Mouse (Mus musculus) G1E-ER4 (cell line): ENCODE data around the gene Tigar. TPM values are rescaled to one million over a fixed set of nuclear protein-coding genes. Genes with fewer than 3 reads are reported as not detected.

Source experiments
- GATA1 ChIP-seq: IDR thresholded peaks from one replicate; pipeline ENCODE4 v1.8.0; 2012; ENCODE audit warnings: low read length, inconsistent platforms
- polyA plus RNA-seq: library from polyadenylated mRNA; stranded (reverse); fragments of >175 nt; gene quantifications from 2 replicates; pipeline ENCODE4 v1.2.3, GENCODE M21; 2012

The Tigar gene
- polyA plus RNA-seq, 1 experiment, result 0.59 TPM

DNA sequence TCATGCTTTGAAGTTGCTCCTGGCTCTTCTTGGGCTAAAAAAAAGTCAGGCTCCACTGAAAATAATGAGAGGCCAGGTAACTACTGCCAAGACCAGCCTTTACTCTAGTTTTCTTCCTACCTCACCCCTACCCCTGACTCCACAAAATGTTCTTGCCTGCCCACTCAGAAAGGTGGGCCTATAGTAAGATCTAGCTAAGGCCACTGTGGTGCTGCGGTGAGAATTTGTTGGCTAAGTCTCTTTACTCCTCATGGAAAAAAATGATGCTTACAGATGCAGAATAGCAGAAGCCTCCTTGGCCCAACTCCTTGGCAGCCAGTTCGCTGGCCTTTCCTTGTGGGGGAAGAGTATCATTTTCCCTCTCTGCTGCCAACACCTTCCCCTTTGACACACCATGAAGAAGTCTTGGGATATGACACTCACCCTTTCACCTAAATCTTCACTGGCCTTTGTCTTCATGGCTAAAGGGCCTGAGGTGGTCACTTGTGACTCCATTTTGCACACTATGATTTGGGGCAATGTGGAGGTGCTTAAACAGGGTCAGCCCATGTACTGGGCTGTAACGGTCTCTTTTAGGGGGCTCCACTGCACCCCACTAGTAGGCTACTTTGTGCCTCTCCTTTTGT is 37.1 kb upstream of the Tigar start:
- no peak for TF ChIP-seq GATA1

DNA sequence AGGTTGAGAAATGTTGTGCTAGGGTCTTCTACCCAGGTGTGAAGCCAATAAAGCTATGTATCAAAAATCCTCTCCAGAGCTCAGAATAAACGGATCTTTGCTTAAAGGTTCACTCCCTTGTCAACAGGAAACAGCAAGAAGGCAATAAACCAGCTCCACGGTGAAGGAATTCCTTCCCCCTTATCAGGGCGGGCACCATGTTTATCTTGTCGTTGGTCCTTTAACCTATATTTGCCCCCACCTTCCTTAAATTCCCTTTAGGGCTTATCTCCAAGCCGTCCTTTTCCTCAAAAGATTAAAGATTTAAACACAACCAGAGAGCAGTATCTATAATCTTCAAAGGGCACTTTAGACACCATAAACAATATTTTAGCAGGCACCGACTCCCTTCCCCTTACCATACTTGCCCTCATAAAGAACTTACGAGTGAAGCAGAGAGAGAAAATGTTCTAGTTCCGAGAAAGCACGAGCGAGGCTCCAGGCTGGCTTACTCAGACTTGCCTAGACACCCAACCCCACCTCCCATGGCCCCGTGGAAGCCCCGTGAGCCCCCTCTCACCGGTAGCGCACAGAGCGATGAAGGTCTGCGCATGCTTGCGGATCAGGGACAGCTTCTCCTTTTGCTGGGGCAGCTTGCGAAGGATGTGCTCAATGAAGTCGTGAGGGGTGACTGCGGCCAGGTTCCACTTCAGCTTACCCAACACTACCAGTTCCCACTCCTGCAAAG is 36.3 kb upstream of the Tigar start:
- TF ChIP-seq GATA1, result peak; percentile 84

DNA sequence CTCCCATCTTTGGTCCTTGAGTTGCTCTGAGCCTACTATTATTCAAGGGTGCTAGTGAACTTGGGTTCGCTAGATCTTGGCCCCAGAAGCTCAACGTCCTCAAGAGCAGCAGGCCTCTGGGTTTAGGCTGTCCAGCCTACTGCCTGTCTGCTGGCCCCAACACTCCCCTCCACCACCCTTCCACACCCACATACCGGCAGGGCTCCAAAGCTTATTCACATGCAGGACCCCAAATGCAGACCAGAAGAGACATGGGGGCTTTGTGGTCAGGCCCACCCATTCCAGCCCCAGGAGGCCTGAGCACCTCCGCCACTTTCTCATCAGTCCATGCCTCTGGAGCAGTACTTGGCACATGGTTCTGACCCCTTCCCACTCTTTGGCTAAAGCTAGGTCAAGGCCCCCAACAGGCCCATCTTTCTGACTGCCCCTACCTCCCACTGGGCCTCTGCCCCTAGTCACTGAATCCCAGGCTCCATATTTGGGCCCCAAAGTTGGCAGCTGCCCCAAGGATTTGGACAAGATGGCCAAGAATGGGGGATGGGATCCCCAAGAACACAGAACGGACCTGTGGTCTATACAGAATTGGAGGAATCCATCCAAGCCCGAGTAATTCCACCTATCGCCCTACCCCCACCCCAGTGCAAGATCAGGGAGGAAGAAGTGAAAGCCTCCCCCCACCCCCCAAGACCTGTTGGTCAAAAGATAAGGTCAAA is 34.4 kb upstream of the Tigar start:
- TF ChIP-seq GATA1, result no peak

DNA sequence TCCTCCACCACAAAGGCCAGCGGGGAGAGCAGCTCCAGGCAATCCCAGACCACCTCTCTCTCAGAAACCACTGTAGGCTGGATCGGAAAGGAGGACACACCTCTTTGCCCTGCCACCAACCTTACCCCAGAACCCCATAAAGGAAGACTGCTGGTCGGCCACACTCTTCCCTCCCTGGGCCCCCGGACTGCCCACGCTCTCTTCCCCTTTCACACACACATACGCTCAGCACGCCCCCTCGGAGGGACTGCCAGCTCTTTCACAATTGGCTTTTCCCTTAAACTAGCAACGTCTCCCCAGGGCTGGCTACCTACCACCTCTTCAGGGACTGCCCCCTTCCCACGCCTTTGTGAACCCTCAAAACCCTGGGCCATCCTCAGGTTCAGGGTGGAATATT is 33.8 kb upstream of the Tigar start:
- TF ChIP-seq GATA1, result no peak

DNA sequence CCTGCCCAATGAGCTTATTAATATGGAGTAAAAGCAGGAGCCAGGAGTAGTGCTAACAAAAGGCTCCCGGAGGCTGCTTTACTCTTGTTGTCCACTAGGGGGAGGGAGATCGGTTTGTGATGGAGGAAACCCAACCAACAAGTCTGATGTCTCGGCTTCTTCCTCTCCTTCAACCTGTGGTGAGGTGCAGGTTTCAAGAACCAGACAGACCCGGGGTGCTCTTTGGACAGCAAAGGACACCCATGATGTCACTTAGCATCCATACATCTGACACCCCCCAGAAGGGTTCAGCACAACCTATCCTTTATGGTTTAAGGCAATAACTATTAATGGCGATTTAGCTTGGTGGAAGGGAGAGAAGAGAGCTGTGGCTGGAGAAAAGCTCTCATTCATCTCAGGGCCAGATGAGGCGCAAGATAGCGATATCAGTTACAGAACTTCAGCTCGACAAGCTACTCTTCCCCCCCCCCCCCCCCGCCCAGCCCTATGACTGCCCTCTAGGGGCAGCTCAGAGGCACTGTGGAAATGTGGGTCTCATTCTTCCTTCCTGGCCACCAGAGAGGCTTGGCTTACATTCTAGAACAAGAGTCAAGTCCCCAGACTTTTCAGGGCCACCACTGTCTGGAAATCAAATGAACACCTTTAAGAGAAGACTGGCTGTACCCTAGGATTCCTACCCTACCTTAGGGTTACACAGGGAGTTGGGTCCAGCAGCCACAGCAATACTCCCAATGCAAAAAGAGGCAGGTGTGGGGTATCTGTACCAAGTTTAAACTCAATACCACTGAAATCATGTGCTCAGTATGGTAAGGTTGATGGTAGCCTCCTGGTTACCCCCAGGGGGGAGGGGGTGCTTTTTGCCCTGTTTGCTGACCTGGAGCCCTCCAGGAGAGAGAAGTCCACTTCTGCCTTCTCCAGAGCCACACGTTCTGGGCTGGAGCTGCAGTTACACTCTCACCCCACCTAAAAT is 33.1 kb upstream of the Tigar start:
- no peak for TF ChIP-seq GATA1

DNA sequence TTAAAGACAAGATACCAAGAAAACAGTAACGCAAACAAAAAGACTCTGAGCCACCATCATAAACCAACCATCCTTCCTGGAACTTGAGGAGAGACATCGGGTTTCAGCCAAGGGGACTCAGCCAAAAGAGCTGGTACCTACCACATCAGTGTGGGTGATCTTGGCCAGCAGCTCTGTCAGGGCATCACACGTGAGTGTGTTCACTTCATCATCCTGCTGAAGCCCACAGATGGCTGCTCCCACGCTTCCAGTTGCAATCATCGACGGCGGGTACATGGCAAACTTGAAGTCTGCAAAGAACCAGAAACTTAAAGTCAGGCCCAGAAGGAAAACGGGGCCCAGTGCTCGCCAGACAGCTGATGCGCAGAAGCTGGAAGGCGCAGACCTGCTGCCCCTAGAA is 29.6 kb upstream of the Tigar start:
- TF ChIP-seq GATA1, result no peak

DNA sequence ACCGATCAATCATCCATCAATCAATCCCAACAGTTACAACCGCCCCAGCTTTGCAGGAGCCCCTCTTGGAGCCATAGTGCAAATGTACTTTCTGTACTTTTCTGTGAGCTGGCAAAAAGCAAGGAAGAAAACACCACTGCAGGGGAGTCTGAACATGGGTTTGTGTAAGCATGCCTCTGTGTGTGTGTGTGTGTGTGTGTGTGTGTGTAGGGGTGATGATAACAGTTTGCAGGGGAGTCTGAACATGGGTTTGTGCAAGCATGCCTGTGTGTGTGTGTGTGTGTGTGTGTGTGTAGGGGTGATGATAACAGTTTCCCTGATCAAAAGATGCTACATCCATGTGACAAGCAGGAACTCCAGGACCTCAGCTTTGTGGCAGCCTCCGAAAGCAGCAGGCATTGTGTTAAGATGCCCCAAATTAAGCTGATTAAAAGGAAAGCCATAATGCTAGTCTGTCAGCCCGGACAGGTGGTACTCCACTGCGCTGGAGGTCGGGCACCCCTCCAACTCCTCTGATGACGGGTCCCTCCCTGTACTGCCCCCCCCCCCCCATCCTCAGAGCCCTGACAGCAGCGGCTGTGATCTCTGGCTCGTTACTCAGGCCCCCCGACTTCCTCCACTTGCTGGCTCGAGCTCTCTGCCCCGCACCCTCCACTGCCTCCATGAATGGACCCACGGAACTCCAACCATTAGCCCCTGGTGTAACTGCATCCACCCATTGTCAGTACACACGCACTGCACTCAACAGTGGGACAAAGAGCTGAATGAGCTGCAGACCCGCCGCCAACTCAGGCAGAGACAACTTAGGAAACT is 24.3 kb upstream of the Tigar start:
- TF ChIP-seq GATA1, result no peak

DNA sequence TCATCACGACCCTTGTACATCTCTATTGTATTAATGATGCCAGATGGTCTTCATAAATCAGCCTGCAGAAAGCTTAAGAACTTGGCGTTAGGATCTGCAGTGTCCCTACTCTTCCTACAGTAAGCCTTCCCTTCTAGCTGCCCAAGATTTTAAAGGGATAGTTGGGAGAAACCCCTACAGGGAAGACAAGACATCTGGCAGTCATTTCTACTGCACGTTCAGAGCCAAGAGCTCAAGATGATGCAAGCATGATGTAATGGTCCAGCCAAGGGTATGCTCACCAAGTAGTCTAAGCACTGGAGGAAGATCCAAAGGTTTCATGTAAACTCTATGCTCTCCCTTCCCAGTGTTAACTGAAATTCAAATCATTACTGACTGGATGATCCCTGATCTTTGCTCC is 23.4 kb upstream of the Tigar start:
- no peak for TF ChIP-seq GATA1

DNA sequence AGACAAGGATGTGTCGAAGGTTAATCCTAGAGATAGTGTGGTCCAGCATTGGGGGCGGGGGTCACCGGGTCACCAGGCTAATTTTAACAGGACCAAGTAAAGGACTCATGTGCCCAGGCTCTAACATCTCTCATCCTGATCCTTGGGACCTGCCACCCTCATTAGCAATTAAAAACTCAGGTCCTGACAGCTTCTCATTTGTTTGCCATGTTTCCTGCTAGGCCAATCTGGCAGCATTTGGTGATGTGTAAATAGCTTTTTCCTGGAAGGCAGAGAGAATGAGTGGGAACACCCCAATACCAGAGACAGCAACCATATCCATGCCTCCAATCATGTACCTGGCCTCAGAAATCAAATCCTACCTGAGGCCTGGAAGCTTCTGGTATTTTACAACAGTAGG is 22.6 kb upstream of the Tigar start:
- no peak for TF ChIP-seq GATA1

DNA sequence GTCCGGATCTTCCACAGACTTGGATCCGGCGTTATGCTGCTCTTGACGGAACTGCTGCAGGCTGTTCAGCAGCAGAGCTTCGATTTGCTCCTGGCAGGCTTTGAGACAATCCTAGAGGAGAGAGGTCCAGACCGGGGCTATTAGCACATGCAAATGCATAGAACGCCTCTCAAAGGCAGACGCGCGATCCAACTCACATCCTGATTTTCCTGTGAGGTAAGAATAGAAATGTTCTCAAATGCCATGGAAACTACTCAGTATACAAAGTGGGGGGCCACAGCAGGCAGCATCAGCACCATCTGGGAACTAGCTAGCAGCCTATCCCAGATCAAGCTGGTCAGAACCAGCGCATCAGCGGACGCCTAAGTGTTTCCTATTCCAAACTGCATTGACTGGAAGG is 21.0 kb upstream of the Tigar start:
- TF ChIP-seq GATA1, result no peak

DNA sequence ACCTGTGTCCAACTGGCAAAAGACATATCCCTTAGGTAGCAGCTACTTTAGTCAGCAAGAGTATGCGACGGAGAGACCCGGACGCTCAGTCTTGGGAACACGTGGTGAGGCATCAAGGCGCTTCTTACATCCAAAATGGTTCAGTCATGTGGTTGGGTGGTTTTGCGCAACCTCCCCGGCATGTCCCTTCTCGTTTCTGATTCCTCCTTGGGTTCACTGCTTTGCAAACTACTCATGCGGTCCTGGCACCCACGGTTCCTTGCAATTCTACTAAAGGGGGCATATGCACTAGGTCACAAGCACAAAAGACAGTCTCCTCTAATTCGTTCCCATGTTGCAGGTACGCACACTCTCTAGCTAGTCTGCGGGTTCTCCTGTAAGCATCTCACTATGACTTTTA is 20.3 kb upstream of the Tigar start:
- TF ChIP-seq GATA1, result no peak

DNA sequence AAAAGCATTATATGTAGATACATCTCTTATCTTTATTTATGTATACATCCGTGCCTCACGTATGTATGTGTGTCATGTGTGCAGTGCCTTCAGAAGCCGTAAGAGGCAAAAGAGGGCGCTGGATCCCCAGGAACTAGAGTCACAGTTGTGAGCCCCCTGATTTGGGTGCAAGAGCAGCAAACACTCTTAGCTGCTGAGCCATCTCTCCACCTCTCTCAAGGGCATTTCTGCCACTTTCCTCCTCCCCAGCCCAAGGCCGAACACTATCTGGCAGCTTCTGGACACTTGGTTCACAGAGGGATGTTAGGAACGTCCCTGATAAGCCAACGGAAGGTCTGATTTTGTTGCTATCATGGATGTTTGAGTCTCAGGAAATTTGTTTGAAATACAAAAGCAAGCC is 14.1 kb upstream of the Tigar start:
- TF ChIP-seq GATA1, result no peak

DNA sequence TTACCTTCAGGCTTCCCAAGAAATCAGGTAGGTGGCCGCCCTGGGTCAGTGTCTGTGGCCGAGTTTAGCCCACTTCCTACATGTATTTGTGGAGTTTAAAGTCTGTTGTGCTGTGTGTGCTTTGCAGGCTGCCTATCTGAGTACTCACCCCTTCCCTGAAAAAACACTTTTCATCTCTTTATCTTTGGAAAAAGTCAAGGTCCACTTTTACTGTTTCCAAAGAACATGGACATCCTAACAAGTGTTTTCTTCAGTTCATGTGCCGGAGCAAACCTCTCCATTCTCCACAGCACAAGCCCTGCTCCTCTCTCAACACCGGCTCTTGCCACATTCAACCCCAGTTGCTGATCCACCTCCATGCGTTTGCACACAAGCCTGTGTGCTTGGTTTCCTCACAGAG is 13.6 kb upstream of the Tigar start:
- TF ChIP-seq GATA1, result no peak

DNA sequence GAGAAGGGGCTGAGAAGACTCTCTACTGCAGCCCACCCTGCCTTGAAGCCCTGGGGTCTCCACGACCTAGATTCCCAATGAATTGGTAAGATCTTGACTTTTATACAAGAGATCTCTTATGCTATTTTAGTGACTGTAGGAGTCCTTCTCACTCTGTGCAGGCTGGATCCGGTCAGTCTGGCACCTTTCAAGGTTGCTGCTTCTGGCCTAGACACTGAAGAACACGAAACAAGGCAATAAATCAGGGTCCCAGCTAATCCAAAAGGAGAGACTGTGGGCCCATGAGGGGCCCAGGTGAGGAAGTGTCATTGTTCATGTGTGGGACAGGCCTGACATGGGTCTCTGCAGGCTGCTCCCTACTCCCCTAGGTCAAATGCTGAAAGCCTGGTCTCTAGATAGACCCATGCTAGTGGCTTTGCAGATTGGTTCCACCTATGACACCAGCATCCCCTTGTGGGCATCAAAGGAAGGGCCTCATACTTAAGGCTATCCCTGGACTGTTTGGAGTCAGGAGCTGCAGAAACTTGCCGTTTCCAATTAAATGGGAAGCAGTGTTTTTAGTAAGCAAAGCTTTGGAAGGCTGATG is 13.0 kb upstream of the Tigar start:
- TF ChIP-seq GATA1, result no peak
